Mouse (Mus musculus) bone marrow macrophage, adult 2 months (primary cell): ENCODE results near the gene Akap13.

Experiments
- CTCF ChIP-seq: IDR thresholded peaks from 2 replicates; pipeline ENCODE4 v1.5.1; 2012; ENCODE audit warnings: low read depth, mild to moderate bottlenecking, low read length, moderate library complexity
- POLR2A ChIP-seq: IDR thresholded peaks from 2 replicates; pipeline ENCODE4 v1.6.1; 2012; ENCODE audit warnings: mild to moderate bottlenecking, low read depth, low read length, borderline replicate concordance

- no peak for TF ChIP-seq CTCF
- TF ChIP-seq POLR2A: no peak
Observed at GRCm38 (mm10) chr7:75612683-75613053, 157.3 kb downstream of the Akap13 start.
